Mouse (Mus musculus): ENCODE results near the gene Spns3.

Gene Spns3

GRCm38 (mm10) chr11:72540437-72540836, 9.9 kb downstream of the Spns3 start:
- H3K27me3 ChIP-seq (ENCODE audit: control insufficient read depth, insufficient read depth, low read length, poor library complexity, severe bottlenecking), result no peaks in the 10 kb centered on the region
- DNase-seq (ENCODE audit: low read depth, low spot score), result no peak
- H3K36me3 ChIP-seq (ENCODE audit: control insufficient read depth, insufficient read depth, low read length, poor library complexity, severe bottlenecking), result no peaks in the 10 kb centered on the region

- no peaks in the 10 kb centered on the region for H3K27me3 ChIP-seq (ENCODE audit: control insufficient read depth, insufficient read depth, low read length, poor library complexity, severe bottlenecking)
- H3K36me3 ChIP-seq (ENCODE audit: control insufficient read depth, insufficient read depth, low read length, poor library complexity, severe bottlenecking), result no peaks in the 10 kb centered on the region
- DNase-seq (ENCODE audit: low read depth, low spot score), result no peak
These were observed 11.5 kb downstream of the Spns3 start for GRCm38 (mm10) chr11:72538811-72539210.

GRCm38 (mm10) chr11:72538037-72538755, 12.1 kb downstream of the Spns3 start:
- H3K27me3 ChIP-seq (ENCODE audit: control insufficient read depth, insufficient read depth, low read length, poor library complexity, severe bottlenecking), result no peaks in the 10 kb centered on the region
- DNase-seq (ENCODE audit: low read depth, low spot score), result peak; percentile 83
- no peaks in the 10 kb centered on the region for H3K36me3 ChIP-seq (ENCODE audit: control insufficient read depth, insufficient read depth, low read length, poor library complexity, severe bottlenecking)

GRCm38 (mm10) chr11:72537503-72537902, 12.8 kb downstream of the Spns3 start:
- Histone ChIP-seq H3K27me3 (ENCODE audit: control insufficient read depth, insufficient read depth, low read length, poor library complexity, severe bottlenecking) (no peaks in the 10 kb centered on the region), H3K36me3 (ENCODE audit: control insufficient read depth, insufficient read depth, low read length, poor library complexity, severe bottlenecking) (no peaks in the 10 kb centered on the region)
- no peak for DNase-seq (ENCODE audit: low read depth, low spot score)

GRCm38 (mm10) chr11:72535519-72535918, 14.8 kb downstream of the Spns3 start:
- peak; percentile 61 for DNase-seq (ENCODE audit: low read depth, low spot score)
- no peaks in the 10 kb centered on the region for H3K27me3 ChIP-seq (ENCODE audit: control insufficient read depth, insufficient read depth, low read length, poor library complexity, severe bottlenecking)

GRCm38 (mm10) chr11:72532890-72533289, 17.4 kb downstream of the Spns3 start:
- DNase-seq (ENCODE audit: low read depth, low spot score), result no peak
- no peaks in the 10 kb centered on the region; the same call in 1 of the 2 replicates for H3K36me3 ChIP-seq (ENCODE audit: control insufficient read depth, insufficient read depth, low read length, poor library complexity, severe bottlenecking)
- no peaks in the 10 kb centered on the region for H3K27me3 ChIP-seq (ENCODE audit: control insufficient read depth, insufficient read depth, low read length, poor library complexity, severe bottlenecking)

More at GRCm38 (mm10) chr11:72535519-72535918, 14.8 kb downstream of the Spns3 start:
- H3K36me3 ChIP-seq (ENCODE audit: control insufficient read depth, insufficient read depth, low read length, poor library complexity, severe bottlenecking), result no peaks in the 10 kb centered on the region

- Histone ChIP-seq H3K36me3 (ENCODE audit: control insufficient read depth, insufficient read depth, low read length, poor library complexity, severe bottlenecking) (no peaks in the 10 kb centered on the region; the same call in 1 of the 2 replicates), H3K27me3 (ENCODE audit: control insufficient read depth, insufficient read depth, low read length, poor library complexity, severe bottlenecking) (no peaks in the 10 kb centered on the region)
- DNase-seq (ENCODE audit: low read depth, low spot score), result no peak
These were observed 18.7 kb downstream of the Spns3 start for GRCm38 (mm10) chr11:72531632-72532031.

- H3K36me3 ChIP-seq (ENCODE audit: control insufficient read depth, insufficient read depth, low read length, poor library complexity, severe bottlenecking), result no peaks in the 10 kb centered on the region; the same call in 1 of the 2 replicates
- H3K27me3 ChIP-seq (ENCODE audit: control insufficient read depth, insufficient read depth, low read length, poor library complexity, severe bottlenecking), result no peaks in the 10 kb centered on the region
- DNase-seq (ENCODE audit: low read depth, low spot score), result no peak
These were observed 19.2 kb downstream of the Spns3 start for GRCm38 (mm10) chr11:72531144-72531543.

GRCm38 (mm10) chr11:72526190-72526589, 24.1 kb downstream of the Spns3 start:
- DNase-seq (ENCODE audit: low read depth, low spot score), result no peak
- Histone ChIP-seq H3K27me3 (ENCODE audit: control insufficient read depth, insufficient read depth, low read length, poor library complexity, severe bottlenecking) (no peaks in the 10 kb centered on the region), H3K36me3 (ENCODE audit: control insufficient read depth, insufficient read depth, low read length, poor library complexity, severe bottlenecking) (no peaks in the 10 kb centered on the region; the same call in none of the 2 replicates)

GRCm38 (mm10) chr11:72523711-72524110, 26.6 kb downstream of the Spns3 start:
- Histone ChIP-seq H3K36me3 (ENCODE audit: control insufficient read depth, insufficient read depth, low read length, poor library complexity, severe bottlenecking) (no peaks in the 10 kb centered on the region; the same call in none of the 2 replicates), H3K27me3 (ENCODE audit: control insufficient read depth, insufficient read depth, low read length, poor library complexity, severe bottlenecking) (no peaks in the 10 kb centered on the region)
- DNase-seq (ENCODE audit: low read depth, low spot score), result no peak

GRCm38 (mm10) chr11:72522616-72523041, 27.7 kb downstream of the Spns3 start:
- H3K27me3 ChIP-seq (ENCODE audit: control insufficient read depth, insufficient read depth, low read length, poor library complexity, severe bottlenecking), result no peaks in the 10 kb centered on the region
- no peaks in the 10 kb centered on the region; the same call in 1 of the 2 replicates for H3K36me3 ChIP-seq (ENCODE audit: control insufficient read depth, insufficient read depth, low read length, poor library complexity, severe bottlenecking)
- no peak for DNase-seq (ENCODE audit: low read depth, low spot score)

- Histone ChIP-seq H3K36me3 (ENCODE audit: control insufficient read depth, insufficient read depth, low read length, poor library complexity, severe bottlenecking) (no peaks in the 10 kb centered on the region; the same call in 1 of the 2 replicates), H3K27me3 (ENCODE audit: control insufficient read depth, insufficient read depth, low read length, poor library complexity, severe bottlenecking) (no peaks in the 10 kb centered on the region)
- no peak for DNase-seq (ENCODE audit: low read depth, low spot score)
These were observed 28.4 kb downstream of the Spns3 start for GRCm38 (mm10) chr11:72521598-72522541.

GRCm38 (mm10) chr11:72519895-72520294, 30.4 kb downstream of the Spns3 start:
- no peaks in the 10 kb centered on the region for H3K27me3 ChIP-seq (ENCODE audit: control insufficient read depth, insufficient read depth, low read length, poor library complexity, severe bottlenecking)
- H3K36me3 ChIP-seq (ENCODE audit: control insufficient read depth, insufficient read depth, low read length, poor library complexity, severe bottlenecking), result peaks cover 4% of the 10 kb centered on the region
- no peak for DNase-seq (ENCODE audit: low read depth, low spot score)

- no peak for DNase-seq (ENCODE audit: low read depth, low spot score)
- Histone ChIP-seq H3K27me3 (ENCODE audit: control insufficient read depth, insufficient read depth, low read length, poor library complexity, severe bottlenecking) (no peaks in the 10 kb centered on the region), H3K36me3 (ENCODE audit: control insufficient read depth, insufficient read depth, low read length, poor library complexity, severe bottlenecking) (peaks cover 4% of the 10 kb centered on the region)
These were observed 31.1 kb downstream of the Spns3 start for GRCm38 (mm10) chr11:72519189-72519588.

GRCm38 (mm10) chr11:72518449-72518848, 31.9 kb downstream of the Spns3 start:
- Histone ChIP-seq H3K27me3 (ENCODE audit: control insufficient read depth, insufficient read depth, low read length, poor library complexity, severe bottlenecking) (no peaks in the 10 kb centered on the region), H3K36me3 (ENCODE audit: control insufficient read depth, insufficient read depth, low read length, poor library complexity, severe bottlenecking) (peaks cover 4% of the 10 kb centered on the region)
- DNase-seq (ENCODE audit: low read depth, low spot score), result no peak
